Mouse (Mus musculus) left cerebral cortex, adult 8-10 months (tissue): ENCODE results near the gene Fancf. TPM values are rescaled to one million over a fixed set of nuclear protein-coding genes. Genes with fewer than 3 reads are reported as not detected.

Experiments
- DNase-seq, 2 experiments: peaks; one replicate each; pipeline ENCODE4 v3.0.0; 2022; ENCODE audit warnings: low spot score in 2 of 2
- total RNA-seq, 4 experiments: library from RNA; stranded (reverse); gene quantifications; 2 replicates each; pipeline ENCODE4 v1.2.4; 2022

Gene Fancf
- 1 to 10 TPM; 4.3 to 6.4 (median 5.7) TPM for total RNA-seq

DNA sequence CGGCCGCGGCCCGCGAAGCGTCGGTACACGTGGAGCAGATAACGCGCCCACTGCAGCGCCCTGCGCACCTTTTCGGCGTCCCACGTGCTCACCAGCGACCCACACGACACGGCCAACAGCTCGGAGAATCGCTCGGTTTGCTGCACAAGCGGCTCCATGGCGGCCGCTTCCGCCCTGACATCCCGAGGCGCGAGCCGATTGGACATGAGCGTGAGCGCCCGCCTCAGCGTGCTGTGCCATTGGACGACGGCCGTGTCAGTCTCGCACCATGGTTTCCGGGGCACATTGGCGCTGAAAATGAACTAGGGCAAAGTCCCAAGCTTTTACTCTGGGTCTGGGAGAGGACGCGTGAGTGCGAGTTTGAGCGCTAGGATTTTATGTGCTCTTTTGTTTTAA is at the start of gene Fancf:
Fancf (minus strand) TSS at position 171 of the 396 bp plus-strand sequence.
- peak; percentile 94 to 99 for DNase-seq

DNA sequence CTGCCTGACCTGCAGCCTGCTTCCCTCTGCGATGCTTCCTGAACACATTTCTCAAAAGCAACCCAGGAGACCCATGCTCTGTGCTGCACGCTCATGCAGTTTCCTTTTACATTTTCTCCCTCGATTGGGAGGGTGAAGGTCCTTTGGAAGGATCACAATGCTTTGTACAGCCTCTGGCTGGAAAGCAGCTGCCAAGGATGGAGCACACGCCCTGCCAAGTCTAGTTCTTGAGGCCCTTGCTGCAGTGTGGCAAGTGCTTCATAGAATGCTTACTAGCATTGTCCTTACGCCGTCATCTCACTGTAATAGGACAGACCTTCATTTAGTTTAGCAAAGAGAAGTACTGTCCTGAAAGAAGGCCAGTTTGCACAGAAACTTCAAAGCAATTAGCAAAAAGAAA is 37.0 kb upstream of the Fancf start:
- DNase-seq, result no peak

DNA sequence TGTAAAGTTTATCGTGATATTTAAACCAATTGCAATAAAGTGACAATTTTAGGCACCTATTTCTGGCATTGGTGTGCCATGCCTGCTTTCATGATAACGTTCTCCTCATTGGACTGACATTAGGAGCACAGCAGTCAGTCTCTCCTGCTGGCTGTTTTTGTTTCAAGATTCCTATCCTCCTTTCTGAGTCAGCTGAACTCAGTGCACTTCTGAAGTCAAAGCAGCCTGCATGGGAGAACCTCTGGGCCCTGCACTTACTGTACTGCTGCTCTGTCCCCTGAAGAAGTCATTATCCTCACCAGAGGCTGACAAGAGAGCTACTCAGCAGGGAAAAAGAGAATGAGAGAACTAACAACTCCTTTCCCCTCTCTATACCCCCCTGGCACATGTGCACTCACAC is 32.9 kb upstream of the Fancf start:
- no peak for DNase-seq

DNA sequence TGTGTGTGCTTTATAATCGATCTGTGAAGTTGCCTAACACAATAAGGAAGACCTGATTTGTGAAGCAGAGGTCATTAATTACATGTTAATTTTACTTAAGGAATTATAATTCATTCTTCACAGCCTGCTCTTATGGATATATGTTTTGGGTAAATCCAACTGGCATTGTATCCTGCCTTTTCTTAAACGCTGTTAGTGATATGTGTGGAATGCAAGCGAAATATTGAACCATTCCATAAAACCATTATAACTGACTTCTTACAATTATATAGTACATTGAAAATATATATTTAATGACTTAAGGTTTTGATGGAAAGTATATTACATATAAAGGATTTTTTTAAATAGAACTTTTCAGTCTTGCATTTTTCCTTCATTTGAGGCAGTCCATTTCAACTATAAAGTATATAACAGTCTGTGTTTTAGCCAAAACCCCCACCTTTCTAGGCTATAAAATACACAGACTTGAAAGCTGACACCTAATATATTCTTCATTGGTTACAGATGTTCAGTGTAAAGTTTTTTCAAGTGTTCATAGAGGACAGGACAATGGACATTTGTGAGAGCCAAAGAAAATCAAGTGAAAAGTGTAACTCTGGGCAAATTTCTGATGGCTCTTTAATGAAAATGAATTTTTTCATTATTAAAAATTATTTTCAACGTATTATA is 32.2 kb upstream of the Fancf start:
- DNase-seq, result no peak

DNA sequence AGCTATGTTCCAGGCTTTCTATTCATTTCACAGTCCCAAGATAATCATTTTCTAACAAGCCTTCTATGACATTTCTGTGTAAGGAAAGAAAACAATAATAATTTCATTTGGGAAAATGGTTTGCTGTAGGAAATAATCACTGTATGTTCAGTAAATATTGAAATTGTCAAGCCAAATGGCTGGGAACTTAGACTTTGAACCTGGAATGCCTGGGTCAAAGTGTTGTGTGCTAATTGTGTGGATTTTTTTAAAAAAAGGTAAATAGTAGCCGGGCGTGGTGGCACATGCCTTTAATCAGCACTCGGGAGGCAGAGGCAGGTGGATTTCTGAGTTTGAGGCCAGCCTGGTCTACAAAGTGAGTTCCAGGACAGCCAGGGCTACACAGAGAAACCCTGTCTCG is 30.9 kb upstream of the Fancf start:
- DNase-seq, result no peak

DNA sequence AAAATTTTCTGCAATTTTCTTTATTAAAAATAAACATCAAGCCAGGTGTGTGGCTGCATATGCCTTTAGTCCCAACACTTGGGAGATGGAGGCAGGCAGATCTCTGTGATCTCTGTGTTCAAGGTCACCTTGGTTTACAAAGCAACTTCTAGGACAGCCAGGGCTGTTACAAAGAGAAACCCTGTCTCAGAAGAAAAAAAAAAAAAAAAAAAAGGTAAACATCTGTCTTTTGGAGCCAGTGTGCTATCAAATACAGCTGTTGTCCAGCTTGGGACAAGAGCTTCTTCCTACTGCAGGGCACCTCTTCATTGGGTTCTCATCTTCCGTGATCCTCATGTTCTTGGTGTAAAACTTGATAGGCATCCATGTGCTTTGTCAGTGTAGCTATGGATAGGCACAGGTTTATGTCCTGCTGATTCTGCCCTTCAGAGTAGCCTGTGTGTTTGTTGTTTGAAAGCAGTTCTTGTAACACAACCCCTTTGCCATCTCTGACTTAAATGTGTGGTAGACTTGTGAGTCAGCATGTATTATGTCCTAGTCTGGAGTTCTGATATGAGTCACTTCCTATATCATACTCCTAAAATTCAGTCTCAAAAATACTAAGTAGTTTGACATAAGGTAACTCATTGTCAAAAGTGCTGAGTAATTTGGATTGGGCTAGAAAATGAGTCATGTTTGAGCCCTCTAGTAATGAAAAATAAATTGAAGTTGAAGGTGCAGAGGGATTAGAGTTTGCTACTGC is 30.3 kb upstream of the Fancf start:
- no peak for DNase-seq

DNA sequence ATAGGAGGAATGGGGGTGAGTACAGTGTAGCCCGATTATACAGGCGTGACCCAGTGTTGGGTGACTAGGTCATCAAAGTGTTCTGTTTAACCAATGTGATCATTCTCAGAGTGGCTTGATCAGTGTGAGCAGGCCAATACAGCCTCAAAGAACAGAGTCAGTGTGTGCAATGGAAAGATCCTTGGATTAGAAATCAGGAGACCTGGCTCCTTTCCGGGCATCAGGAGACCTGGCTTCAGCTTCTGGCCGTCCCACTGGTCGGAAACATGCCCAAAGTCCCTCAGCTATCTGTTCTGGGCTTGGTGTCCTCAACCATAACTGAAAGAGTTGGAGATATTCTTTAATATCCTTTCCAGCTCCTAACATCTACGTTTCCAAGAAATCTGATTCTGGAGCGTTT is 27.5 kb upstream of the Fancf start:
- no peak for DNase-seq

DNA sequence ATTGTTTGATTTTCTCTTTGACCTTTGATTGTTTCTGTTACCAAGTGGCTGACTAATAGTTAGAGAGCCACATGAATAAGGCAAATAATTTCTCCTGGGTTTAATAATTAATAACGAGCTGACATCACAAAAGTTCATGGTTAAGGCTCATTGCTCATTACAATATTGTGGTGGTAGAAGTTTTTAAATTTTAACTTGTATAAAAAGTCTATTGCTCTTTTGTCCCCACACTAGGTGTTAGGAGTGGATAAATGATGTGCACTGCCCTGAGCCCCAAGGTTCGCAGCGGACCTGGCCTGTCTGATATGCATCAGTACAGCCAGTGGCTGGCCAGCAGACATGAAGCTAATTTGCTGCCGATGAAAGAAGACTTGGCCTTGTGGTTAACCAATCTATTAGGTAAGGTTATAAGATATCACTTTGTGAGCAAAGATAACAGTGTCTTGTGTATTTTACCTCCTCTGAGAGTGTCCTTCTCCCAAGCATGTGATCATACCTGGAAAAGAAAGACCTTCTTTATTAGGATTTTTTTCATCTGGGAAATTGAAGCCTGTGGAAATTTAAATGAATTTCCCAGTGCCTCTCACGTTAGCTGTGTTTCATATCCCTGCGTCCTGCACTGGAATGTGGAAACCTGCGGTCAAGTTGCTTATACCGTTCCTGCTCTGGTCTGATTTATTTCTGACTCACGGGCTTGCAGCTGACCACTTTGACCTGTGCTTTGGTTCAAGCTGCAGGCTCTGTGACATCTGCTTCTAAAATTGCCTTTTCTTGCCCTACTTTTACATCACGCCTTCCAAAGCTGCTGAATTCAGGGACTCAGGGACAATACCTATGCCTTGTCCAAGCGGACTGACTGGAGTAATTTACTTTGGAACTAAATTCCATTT is 25.9 kb upstream of the Fancf start:
- no peak for DNase-seq

DNA sequence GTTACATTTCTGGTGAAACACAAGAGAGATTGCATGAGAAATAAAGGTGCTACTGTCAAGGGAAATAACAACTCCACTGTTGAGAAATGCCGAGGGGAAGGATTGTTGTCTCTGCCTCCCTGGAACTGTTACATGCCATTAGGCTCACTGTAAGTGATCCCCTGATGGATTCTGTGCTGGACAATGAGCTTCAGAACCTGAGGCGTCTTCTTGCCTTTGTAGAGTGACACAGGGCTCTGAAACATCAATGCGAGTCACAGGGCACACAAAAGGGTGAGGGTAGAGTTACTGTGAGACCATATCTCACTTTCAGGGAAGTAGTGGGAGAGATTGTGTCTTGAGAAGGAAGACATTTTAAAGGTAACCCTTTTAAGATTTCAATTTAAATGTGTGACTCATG is 23.3 kb upstream of the Fancf start:
- DNase-seq, result no peak

DNA sequence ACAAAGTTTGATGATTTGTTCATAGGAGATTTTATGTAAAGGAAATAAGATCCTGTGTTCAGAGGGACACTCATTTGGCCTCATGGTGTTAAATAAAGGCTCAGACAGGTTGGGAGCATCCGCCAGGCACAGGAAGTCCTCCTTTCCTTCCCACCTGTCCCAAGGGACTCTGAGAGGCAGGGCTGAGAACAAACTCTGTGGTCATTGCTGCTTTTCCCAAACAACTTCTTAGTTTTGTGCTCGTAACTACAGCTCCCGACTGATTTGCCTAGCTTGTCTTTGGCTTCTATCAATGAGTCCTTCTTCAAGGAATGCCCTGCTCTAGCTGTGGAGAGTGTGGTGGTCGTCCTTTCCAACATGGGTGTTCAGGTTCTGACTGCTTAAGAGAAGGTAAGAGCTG is 18.1 kb upstream of the Fancf start:
- no peak for DNase-seq

DNA sequence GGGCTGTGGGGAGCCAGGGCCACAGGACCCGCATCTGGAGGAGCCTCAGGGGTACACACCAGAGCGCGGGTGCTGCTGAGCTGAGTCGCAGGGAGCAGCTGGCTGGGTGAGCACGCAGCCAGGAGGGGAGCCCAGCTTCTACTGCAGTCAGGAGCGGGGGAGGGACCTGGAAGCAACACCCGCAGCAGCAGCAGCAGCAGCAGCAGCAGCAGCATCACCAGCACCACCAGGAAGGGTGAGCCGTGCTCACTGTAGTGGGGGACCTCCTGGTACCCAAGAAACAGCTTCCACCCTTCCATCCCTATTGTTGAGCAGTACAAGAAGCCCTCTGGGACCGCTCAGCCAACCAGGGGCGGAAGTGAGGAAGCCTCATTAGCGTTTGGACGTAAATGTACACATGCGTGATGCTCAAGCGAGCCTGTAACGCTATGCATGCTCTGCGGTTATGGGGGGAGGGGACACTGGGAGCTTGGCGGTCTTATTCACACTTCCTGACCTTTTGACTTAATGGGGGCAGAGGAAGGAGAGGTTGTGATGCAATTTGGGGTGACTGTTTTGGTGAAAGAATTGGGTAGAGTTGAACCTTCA is 17.2 kb upstream of the Fancf start:
- peak; percentile 52 to 57 for DNase-seq

DNA sequence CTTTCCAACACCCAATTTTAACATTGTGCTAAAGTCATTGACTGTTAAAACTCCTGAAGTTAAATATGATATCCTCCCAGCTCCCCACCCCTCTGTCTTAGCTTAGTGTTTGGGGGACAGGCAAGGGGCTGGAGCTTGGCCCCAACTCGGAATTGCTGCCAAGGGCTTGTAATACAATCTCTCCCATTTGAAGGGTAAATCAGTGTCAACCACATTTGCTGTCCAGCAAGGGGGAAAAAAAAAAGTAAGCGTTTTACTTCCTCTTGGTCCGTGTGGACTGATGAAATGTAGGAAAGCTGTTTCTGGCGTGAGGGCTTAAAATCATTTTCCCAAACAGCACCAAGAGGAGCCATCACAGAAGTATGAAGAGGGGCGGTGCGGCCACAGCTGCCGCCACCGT is 16.7 kb upstream of the Fancf start:
- DNase-seq, result no peak

DNA sequence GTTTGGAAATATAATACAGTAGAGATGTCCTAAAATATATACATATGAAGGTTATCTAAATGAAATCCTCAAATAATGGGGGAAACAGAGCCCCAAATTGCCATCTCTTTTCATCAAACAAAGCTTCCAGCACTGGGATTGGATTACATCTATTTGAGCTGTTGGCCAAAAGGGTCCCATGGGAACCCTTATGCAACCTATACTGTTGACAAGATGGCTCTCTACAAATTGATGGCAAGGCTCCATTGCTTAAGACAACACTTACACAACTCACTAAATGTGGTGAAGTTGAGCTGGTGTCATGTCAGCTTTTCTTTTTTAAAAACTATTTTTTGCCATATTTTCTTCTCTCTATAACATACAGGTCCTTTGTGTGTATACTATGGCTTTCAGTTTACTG is 14.2 kb upstream of the Fancf start:
- DNase-seq, result no peak

DNA sequence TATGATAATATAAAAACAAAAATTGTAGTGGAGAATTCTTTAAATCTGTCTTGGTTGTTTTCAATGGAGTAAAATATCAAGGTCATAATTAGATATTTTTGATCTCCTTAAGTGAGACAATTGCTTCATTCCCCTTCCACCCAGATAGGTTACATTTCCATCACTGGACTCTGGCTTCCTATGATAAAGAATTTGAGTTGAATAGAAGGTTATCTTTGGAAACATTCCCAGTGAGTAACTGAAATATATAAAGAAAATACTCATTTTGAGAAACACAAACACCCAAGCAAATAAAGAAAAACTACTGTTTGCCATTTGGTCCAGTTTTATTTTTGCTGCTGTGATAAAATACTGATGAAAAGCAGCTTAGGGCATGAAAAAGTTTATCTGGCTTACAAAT is 10.5 kb upstream of the Fancf start:
- no peak for DNase-seq

DNA sequence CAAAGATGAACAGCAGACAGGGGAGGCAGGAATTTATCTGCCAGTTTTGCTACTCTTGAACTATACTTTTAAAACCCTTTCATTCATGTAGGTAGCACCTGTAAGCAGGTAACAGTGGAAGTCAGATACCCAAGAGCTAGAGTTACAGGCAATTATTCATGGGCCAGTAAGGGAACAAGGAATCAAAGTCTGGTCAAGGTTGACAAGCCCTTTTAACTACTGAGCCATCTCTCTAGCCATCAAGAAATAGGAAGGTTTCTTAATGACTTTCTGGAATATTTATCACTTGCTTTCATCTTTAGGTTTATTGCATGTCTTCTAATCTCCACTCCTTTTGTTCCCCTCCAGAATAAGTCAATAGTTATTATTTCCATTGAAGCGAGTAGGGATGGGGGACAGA is 10.0 kb upstream of the Fancf start:
- DNase-seq, result no peak

DNA sequence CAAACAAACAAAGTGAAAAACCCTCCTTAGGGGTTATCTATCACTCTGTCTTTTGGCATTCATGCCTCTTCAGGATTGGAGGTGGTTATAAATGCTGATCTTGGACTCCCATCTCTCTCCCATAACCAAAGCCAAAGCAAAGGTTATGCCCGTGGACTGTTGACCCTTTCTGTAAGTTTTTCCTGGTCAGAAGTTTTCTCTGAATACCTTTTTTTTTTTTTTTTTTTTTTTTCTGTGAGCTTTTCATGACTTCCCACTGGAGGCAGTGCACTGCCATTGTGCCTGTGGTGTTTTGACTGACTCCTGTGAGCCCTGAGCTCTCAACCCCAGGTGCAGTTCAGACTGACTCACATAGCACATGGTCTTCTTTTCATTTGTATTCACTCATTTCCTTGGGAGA is 5.9 kb upstream of the Fancf start:
- no peak for DNase-seq

DNA sequence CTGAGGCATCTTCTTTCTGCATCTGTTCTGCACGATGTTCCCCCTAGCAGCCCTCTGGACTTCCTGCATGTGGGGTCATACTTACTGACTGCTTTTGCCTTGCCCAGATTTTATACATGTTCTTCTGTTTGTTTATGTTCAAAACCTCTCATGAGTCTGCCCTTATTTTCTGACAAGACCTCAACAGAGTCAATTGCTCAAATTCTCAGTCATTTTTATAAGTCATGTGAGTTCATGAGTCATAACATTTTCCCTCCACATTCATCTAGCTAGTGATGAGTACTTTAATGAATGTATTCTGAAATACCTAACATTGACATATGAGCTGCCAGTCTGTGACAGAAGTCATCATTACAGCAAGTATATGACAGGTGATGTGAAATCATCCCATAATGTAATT is 3.3 kb upstream of the Fancf start:
- DNase-seq, result no peak

DNA sequence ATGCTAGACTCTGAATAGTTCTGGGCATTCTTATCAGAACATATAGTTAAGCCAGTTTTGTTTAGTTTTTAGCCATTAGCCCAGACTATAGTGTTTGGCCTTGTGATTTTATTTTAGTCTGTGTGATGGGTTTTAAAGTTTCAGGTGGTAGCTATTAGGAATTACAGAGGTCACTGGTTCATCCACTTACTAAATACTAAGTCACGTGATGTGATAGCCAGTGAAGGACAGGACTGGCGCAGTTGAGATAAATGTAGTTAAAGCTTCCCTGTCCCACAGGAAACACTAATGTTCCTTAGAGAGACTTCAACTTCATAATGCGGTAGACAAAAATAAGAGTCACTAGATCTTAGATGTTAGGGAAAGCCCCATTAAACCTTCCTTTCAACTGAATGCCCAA is 775 bp upstream of the Fancf start:
- DNase-seq, result no peak

DNA sequence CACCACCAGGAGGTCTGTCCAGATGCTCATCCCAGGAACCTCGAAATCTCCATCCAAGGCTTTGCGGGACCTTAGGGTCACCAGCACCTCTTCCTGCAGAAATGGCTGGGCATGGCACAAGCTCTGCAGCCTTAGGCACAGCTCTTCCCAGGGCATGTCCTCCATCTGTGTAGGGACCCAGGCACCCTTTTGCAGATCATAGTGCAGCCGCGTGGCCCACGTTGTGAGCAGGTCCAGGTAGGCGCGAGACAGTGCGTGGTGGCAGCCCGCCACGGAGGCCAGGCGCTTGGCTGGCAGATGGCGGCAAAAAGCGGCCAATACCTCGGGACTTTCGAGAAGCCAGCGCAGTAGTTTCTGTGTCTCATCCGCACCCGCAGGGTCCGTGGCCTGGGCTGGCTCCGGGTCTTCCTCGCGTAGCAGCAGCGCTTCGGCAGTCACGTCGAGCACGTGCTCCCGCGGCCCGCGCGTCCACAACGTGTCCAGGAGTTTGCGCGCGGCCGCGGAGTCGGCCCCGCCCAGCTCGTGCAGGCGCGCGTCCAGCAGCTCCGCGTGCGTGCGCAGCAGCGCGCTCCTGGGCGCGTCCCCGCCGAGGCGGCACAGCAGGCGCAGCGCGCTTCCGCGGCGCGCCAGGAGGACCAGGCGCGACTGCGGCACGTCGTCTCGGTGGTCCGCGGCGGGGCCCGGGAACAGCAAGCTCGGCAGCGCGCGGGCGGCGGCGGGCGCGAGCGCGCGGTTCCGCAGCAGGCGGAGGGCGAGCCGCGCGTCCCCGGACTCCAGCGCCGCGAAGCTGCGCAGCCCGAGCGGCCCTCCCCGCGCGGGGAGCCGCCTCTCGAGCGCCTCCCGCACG is 594 bp downstream of the Fancf start, which contains the start of gene Gas2:
Gas2 (plus strand) TSS at position 766 of the 847 bp plus-strand sequence.
- DNase-seq, result peak; percentile 80 to 83

DNA sequence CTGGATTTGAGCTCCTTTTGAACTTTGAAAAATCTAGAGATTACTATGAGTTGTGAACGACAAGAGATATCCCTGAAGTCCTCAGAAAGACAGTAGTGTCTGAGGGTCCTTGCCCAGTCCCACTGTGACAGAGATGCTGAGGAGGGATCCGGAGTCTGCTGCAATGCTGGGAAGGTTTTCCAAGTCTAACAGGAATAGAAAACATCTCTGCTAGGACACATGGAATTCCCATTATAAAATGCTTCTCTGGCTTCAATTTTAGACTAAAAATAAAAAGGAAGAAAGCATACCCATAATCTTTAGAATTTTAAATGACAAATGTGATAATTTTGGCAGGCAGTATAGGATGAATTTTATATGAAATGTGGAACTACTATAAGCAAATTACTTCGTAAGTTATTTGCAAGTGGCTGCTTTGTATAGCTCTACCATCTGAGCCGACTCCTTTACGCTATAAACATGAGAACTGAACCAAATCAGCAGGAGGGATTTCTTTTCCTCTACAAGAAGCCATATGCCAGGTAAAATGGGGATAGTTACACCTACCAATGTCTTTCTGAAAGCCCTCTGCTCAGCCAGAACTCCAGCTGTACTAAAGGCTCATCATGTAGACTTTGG is 10.1 kb downstream of the Fancf start:
- no peak for DNase-seq
